In genomic region chr12:86580132-86580718, GRCm38 (mm10) we compare ENCODE assay signal across 13 mouse cellular contexts.
DNase-seq lines count a peak whose midpoint lies in the region; ATAC-seq and TF ChIP-seq lines count a peak whose summit lies in the region.
"Had no signal": no experiment of that assay in that cellular context is flagged by ENCODE, and none has a peak within 500 bp of the region (broad histone marks: within the 10 kb centered on the region; RNA-seq: fewer than 3 reads in every experiment).

No protein-coding gene starts in this region.

- H3K9ac ChIP-seq in hindbrain, embryonic 15.5 days: no peak overlapping the region
- H3K9ac ChIP-seq: liver, embryonic 12.5 days had no signal

- H3K27me3 ChIP-seq in hindbrain, embryonic 15.5 days: no peaks in the 10 kb centered on the region
- H3K27me3 ChIP-seq: liver, embryonic 12.5 days had no signal

- H3K9me3 ChIP-seq in hindbrain, embryonic 15.5 days: no peaks in the 10 kb centered on the region
- H3K9me3 ChIP-seq: heart, embryonic 10.5 days; liver, embryonic 12.5 days had no signal

- H3K4me1 ChIP-seq in hindbrain, embryonic 15.5 days (replicated peaks): peaks cover 13% of the 10 kb centered on the region
- H3K4me1 ChIP-seq: heart, embryonic 10.5 days; liver, embryonic 12.5 days had no signal

- no peaks in the 10 kb centered on the region for H3K36me3 ChIP-seq in hindbrain, embryonic 15.5 days
- H3K36me3 ChIP-seq: heart, embryonic 10.5 days; liver, embryonic 12.5 days had no signal

- 35% methylated on average over 4 of the region's 4 CpGs for WGBS in hindbrain, embryonic 15.5 days

- ATAC-seq in hindbrain, embryonic 15.5 days (ENCODE audit: low FRiP score, low read depth): peak; percentile 84; the same call in 1 of the 2 replicates
- ATAC-seq in activated CD4-positive, CD25-positive, alpha-beta regulatory T cell, adult 4 months: no peak
- ATAC-seq: liver, embryonic 12.5 days had no signal

- TF ChIP-seq CTCF in gastrocnemius, adult 2 months (IDR thresholded peaks at IDR 0.05): no peak

- peak; percentile 8 for DNase-seq in embryo, embryonic 11 days
- DNase-seq in embryo, embryonic 9.5 days (ENCODE audit: extremely low spot score): no peak
- peak; percentile 33 for DNase-seq in lung, postnatal 10 days
- DNase-seq in lung, adult 18-20 months: no peak
- DNase-seq in mesoderm, embryonic 11.5 days (ENCODE audit: low read depth, low spot score): peak; percentile 24
- no peak for DNase-seq in gastrocnemius, adult 2 months
- DNase-seq: heart, postnatal 4 days; right cerebral cortex, postnatal 14 days had no signal

- H3K4me3 ChIP-seq in hindbrain, embryonic 15.5 days: no peak overlapping the region
- no peak overlapping the region for H3K4me3 ChIP-seq in gastrocnemius, adult 2 months
- H3K4me3 ChIP-seq: heart, embryonic 10.5 days; liver, embryonic 12.5 days had no signal

- intact Hi-C loops in gastrocnemius, adult 2 months (cut with DNase I): no loop called here

- H3K27ac ChIP-seq in hindbrain, embryonic 15.5 days (replicated peaks): peak overlapping the region; percentile 32; the same call in 1 of the 2 replicates
- no peak overlapping the region for H3K27ac ChIP-seq in gastrocnemius, adult 2 months
- H3K27ac ChIP-seq: heart, embryonic 10.5 days; liver, embryonic 12.5 days; macrophage had no signal

- no peak overlapping the region for H3K4me2 ChIP-seq in hindbrain, embryonic 15.5 days
- H3K4me2 ChIP-seq: liver, embryonic 12.5 days had no signal

Comparison
In these comparisons a context has a peak if more than half of its experiments do, and no peak if none do; other contexts are left out.
1. DNase-seq: peak in embryo, embryonic 11 days (single experiment), lung, postnatal 10 days (single experiment) and mesoderm, embryonic 11.5 days (single experiment); none in embryo, embryonic 9.5 days (single experiment), lung, adult 18-20 months (0 of 2) and gastrocnemius, adult 2 months (single experiment).